Mouse (Mus musculus) forebrain, embryonic 16.5 days (tissue): ENCODE data around the gene Ccdc92b. TPM values are rescaled to one million over a fixed set of nuclear protein-coding genes. Genes with fewer than 3 reads are reported as not detected.

ENCODE experiments used
- ATAC-seq: fragments of 200-750 bp; cut with Nextera tagmentation; 2 replicates; pipeline ENCODE4 v1.8.0; 2017; ENCODE audit warnings: mild to moderate bottlenecking, moderate library complexity
- H3K27ac ChIP-seq: fragments of 300-500 bp; sonication (generic); 2 replicates; pipeline ENCODE4 v1.5.1; 2014; ENCODE audit warnings: low read length, control low read depth
- H3K27me3 ChIP-seq: fragments of 300-500 bp; sonication (generic); replicated peaks from 2 replicates; pipeline ENCODE4 v1.6.1; 2014; ENCODE audit warnings: low read length; ENCODE audit not compliant: control insufficient read depth, insufficient read depth
- H3K36me3 ChIP-seq: fragments of 300-500 bp; sonication (generic); 2 replicates; pipeline ENCODE4 v1.6.1; 2014; ENCODE audit not compliant: control insufficient read depth, insufficient read depth
- H3K4me1 ChIP-seq: fragments of 300-500 bp; sonication (generic); replicated peaks from 2 replicates; pipeline ENCODE4 v1.6.1; 2014; ENCODE audit warnings: low read length; ENCODE audit not compliant: control insufficient read depth, insufficient read depth
- H3K4me2 ChIP-seq: fragments of 300-500 bp; sonication (generic); 2 replicates; pipeline ENCODE4 v1.6.1; 2014; ENCODE audit warnings: mild to moderate bottlenecking, low read length, control low read depth
- H3K4me3 ChIP-seq: fragments of 300-500 bp; sonication (generic); replicated peaks from 2 replicates; pipeline ENCODE4 v1.5.1; 2014; ENCODE audit warnings: mild to moderate bottlenecking, low read length, control low read depth
- H3K9ac ChIP-seq: fragments of 300-500 bp; sonication (generic); replicated peaks from 2 replicates; pipeline ENCODE4 v1.6.1; 2014; ENCODE audit warnings: low read depth, low read length, control low read depth
- H3K9me3 ChIP-seq: fragments of 300-500 bp; sonication (generic); 2 replicates; pipeline ENCODE4 v1.6.1; 2016; ENCODE audit warnings: low read length; ENCODE audit not compliant: control insufficient read depth
- WGBS: fragments of 180-500 bp; shearing (Covaris S2); extraction: QIAGEN DNeasy Blood & Tissue Kit; methylation state at CpG from one replicate; pipeline ENCODE4 v1.1.7; 2014; 5-methylcytosine and 5-hydroxymethylcytosine counted together
- polyA plus RNA-seq: library from polyadenylated mRNA; unstranded; fragments of >200 nt; fragmentation: Nextera tagmentation; extraction: Ambion mirVana; gene quantifications from 2 replicates; pipeline ENCODE4 v1.2.1, GENCODE M21; 2015

Gene Ccdc92b
- polyA plus RNA-seq, 1 experiment from 2014 or later = 3.4 TPM

GRCm38 (mm10) chr11:74648676-74649075, 29.3 kb downstream of the Ccdc92b start:
- Histone ChIP-seq H3K9ac (peak overlapping the region; percentile 74), H3K9me3 (no peaks in the 10 kb centered on the region), H3K27ac (peak overlapping the region; percentile 45; the same call in 1 of the 2 replicates), H3K4me3 (peak overlapping the region; percentile 74), H3K36me3 (no peaks in the 10 kb centered on the region), H3K27me3 (no peaks in the 10 kb centered on the region), H3K4me2 (peak overlapping the region; percentile 73), H3K4me1 (peaks cover 13% of the 10 kb centered on the region)
- ATAC-seq = peak; percentile 35
- WGBS = 8% methylated on average over 1 of the region's 1 CpGs

GRCm38 (mm10) chr11:74649095-74649646, 29.8 kb downstream of the Ccdc92b start, which contains the start of gene Cluh:
Gene Cluh, plus strand, starts transcription at chr11:74649495.
- Histone ChIP-seq H3K4me2 (peak within 1 kb of the TSS; percentile 73), H3K9me3 (no peaks in the 10 kb centered on the region), H3K27ac (peak within 1 kb of the TSS; percentile 45; the same call in 1 of the 2 replicates), H3K4me1 (peaks cover 13% of the 10 kb centered on the region), H3K9ac (peak within 1 kb of the TSS; percentile 74), H3K27me3 (no peaks in the 10 kb centered on the region), H3K4me3 (peak within 1 kb of the TSS; percentile 74), H3K36me3 (no peaks in the 10 kb centered on the region)
- under 1% methylated on average over 58 of the region's 58 CpGs for WGBS
- peak; percentile 92 for ATAC-seq

GRCm38 (mm10) chr11:74649647-74650551, 30.5 kb downstream of the Ccdc92b start:
- Histone ChIP-seq H3K4me2 (peak overlapping the region; percentile 73), H3K27ac (no peak overlapping the region), H3K9me3 (no peaks in the 10 kb centered on the region), H3K27me3 (no peaks in the 10 kb centered on the region), H3K36me3 (no peaks in the 10 kb centered on the region), H3K4me1 (peaks cover 13% of the 10 kb centered on the region), H3K9ac (peak overlapping the region; percentile 74), H3K4me3 (peak overlapping the region; percentile 74)
- ATAC-seq = peak; percentile 51
- 1% methylated on average over 52 of the region's 53 CpGs for WGBS

GRCm38 (mm10) chr11:74650576-74651100, 31.2 kb downstream of the Ccdc92b start:
- Histone ChIP-seq H3K27ac (no peak overlapping the region), H3K4me2 (peak overlapping the region; percentile 73), H3K9ac (no peak overlapping the region), H3K9me3 (no peaks in the 10 kb centered on the region), H3K4me1 (peaks cover 13% of the 10 kb centered on the region), H3K36me3 (no peaks in the 10 kb centered on the region), H3K27me3 (no peaks in the 10 kb centered on the region), H3K4me3 (no peak overlapping the region; the same call in 1 of the 2 replicates)
- 61% methylated on average over 4 of the region's 4 CpGs for WGBS
- no peak for ATAC-seq

- peaks cover 13% of the 10 kb centered on the region for H3K4me1 ChIP-seq
- ATAC-seq = no peak
- H3K27ac ChIP-seq = no peak overlapping the region
- H3K9ac ChIP-seq = no peak overlapping the region
- no peak overlapping the region for H3K4me3 ChIP-seq
- WGBS = 74% methylated on average over 4 of the region's 4 CpGs
- no peaks in the 10 kb centered on the region for H3K27me3 ChIP-seq
- H3K9me3 ChIP-seq = no peaks in the 10 kb centered on the region
- H3K4me2 ChIP-seq = no peak overlapping the region
- peaks cover 6% of the 10 kb centered on the region for H3K36me3 ChIP-seq
These were observed 33.4 kb downstream of the Ccdc92b start for GRCm38 (mm10) chr11:74652791-74653191.

- WGBS = 60% methylated on average over 6 of the region's 6 CpGs
- no peak for ATAC-seq
- Histone ChIP-seq H3K4me3 (no peak overlapping the region), H3K4me2 (no peak overlapping the region), H3K36me3 (peaks cover 11% of the 10 kb centered on the region), H3K9me3 (no peaks in the 10 kb centered on the region), H3K27me3 (no peaks in the 10 kb centered on the region), H3K27ac (no peak overlapping the region), H3K9ac (no peak overlapping the region), H3K4me1 (peaks cover 13% of the 10 kb centered on the region)
These were observed 34.0 kb downstream of the Ccdc92b start for GRCm38 (mm10) chr11:74653385-74653784.

GRCm38 (mm10) chr11:74655941-74656340, 36.5 kb downstream of the Ccdc92b start:
- Histone ChIP-seq H3K27ac (no peak overlapping the region), H3K9ac (no peak overlapping the region), H3K9me3 (no peaks in the 10 kb centered on the region), H3K4me2 (no peak overlapping the region), H3K4me3 (no peak overlapping the region), H3K4me1 (peaks cover 1% of the 10 kb centered on the region; the same call in 1 of the 2 replicates), H3K27me3 (no peaks in the 10 kb centered on the region), H3K36me3 (peaks cover 31% of the 10 kb centered on the region)
- ATAC-seq = no peak
- 96% methylated on average over 3 of the region's 3 CpGs for WGBS

GRCm38 (mm10) chr11:74660336-74660735, 40.9 kb downstream of the Ccdc92b start:
- Histone ChIP-seq H3K27me3 (no peaks in the 10 kb centered on the region), H3K36me3 (peaks cover 45% of the 10 kb centered on the region), H3K4me1 (no peaks in the 10 kb centered on the region), H3K9ac (no peak overlapping the region), H3K4me2 (no peak overlapping the region), H3K9me3 (no peaks in the 10 kb centered on the region), H3K27ac (no peak overlapping the region), H3K4me3 (no peak overlapping the region)
- 98% methylated on average over 13 of the region's 13 CpGs for WGBS
- no peak for ATAC-seq

GRCm38 (mm10) chr11:74661641-74662040, 42.2 kb downstream of the Ccdc92b start:
- Histone ChIP-seq H3K9me3 (no peaks in the 10 kb centered on the region), H3K4me1 (no peaks in the 10 kb centered on the region), H3K36me3 (peaks cover 53% of the 10 kb centered on the region), H3K9ac (no peak overlapping the region), H3K27ac (no peak overlapping the region), H3K27me3 (no peaks in the 10 kb centered on the region), H3K4me3 (no peak overlapping the region), H3K4me2 (no peak overlapping the region)
- ATAC-seq = no peak
- WGBS = 94% methylated on average over 19 of the region's 19 CpGs
